Mouse (Mus musculus) c-Kit-negative CD71-positive TER-119-positive erythroid progenitor cells, embryonic 14.5 days (primary cell): ENCODE results near the gene Rdh1.
"Not testable (repeated sequence)": the region's sequence is repeated elsewhere in the genome, so short reads cannot be mapped to it uniquely, and the experiment has no call there.

Experiments
- DNase-seq: peaks from one replicate; pipeline ENCODE4 v3.0.0-alpha.2; 2013; ENCODE audit warnings: low read depth, low spot score

Gene Rdh1

GRCm38 (mm10) chr10:127748847-127749612 is 10.5 kb upstream of the Rdh1 start:
- DNase-seq = no peak

GRCm38 (mm10) chr10:127750136-127750777 is 9.3 kb upstream of the Rdh1 start:
- DNase-seq = no peak

GRCm38 (mm10) chr10:127751548-127751947 is 8.0 kb upstream of the Rdh1 start, which contains the start of gene Gpr182:
Gene Gpr182 (minus strand): TSS chr10:127751732.
- no peak for DNase-seq

GRCm38 (mm10) chr10:127754566-127755166 is 4.9 kb upstream of the Rdh1 start:
- DNase-seq = no peak

- DNase-seq = no peak
These were observed 4.3 kb upstream of the Rdh1 start for GRCm38 (mm10) chr10:127755246-127755645.

- DNase-seq = no peak
These were observed 3.6 kb upstream of the Rdh1 start for GRCm38 (mm10) chr10:127755770-127756468.

- DNase-seq = not testable (repeated sequence)
These were observed 3.4 kb downstream of the Rdh1 start for GRCm38 (mm10) chr10:127762926-127763325.

GRCm38 (mm10) chr10:127763914-127764680 is 4.6 kb downstream of the Rdh1 start:
- DNase-seq = no peak

GRCm38 (mm10) chr10:127766564-127766963 is 7.0 kb downstream of the Rdh1 start:
- DNase-seq = no peak

GRCm38 (mm10) chr10:127776011-127776410 is 16.5 kb downstream of the Rdh1 start, which contains the start of gene Rdh9:
Gene Rdh9 (plus strand): TSS chr10:127776386.
- no peak for DNase-seq

- not testable (repeated sequence) for DNase-seq
These were observed 22.8 kb downstream of the Rdh1 start for GRCm38 (mm10) chr10:127782321-127782720.

- not testable (repeated sequence) for DNase-seq
These were observed 25.9 kb downstream of the Rdh1 start for GRCm38 (mm10) chr10:127785411-127785810.

- no peak for DNase-seq
These were observed 39.8 kb downstream of the Rdh1 start for GRCm38 (mm10) chr10:127799295-127799694.

GRCm38 (mm10) chr10:127800891-127801290 is 41.4 kb downstream of the Rdh1 start, which contains the start of gene Rdh16:
Gene Rdh16 (plus strand): TSS chr10:127801152.
- no peak for DNase-seq

GRCm38 (mm10) chr10:127801612-127802011 is 42.1 kb downstream of the Rdh1 start:
- no peak for DNase-seq

- no peak for DNase-seq
These were observed 42.7 kb downstream of the Rdh1 start for GRCm38 (mm10) chr10:127802236-127802635.

- DNase-seq = no peak
These were observed 44.9 kb downstream of the Rdh1 start for GRCm38 (mm10) chr10:127804416-127804815.

GRCm38 (mm10) chr10:127815888-127816287 is 56.4 kb downstream of the Rdh1 start:
- DNase-seq = no peak

- DNase-seq = not testable (repeated sequence)
These were observed 57.9 kb downstream of the Rdh1 start for GRCm38 (mm10) chr10:127817268-127817910.
